Comparison of ENCODE assay signal across 8 mouse cellular contexts in genomic region chr5:30711147-30712001, GRCm38 (mm10). TPM values are rescaled to one million over a fixed set of nuclear protein-coding genes. Genes with fewer than 3 reads are reported as not detected.
DNase-seq lines count a peak whose midpoint lies in the region; ATAC-seq and TF ChIP-seq lines count a peak whose summit lies in the region.

Gene Dpysl5, plus strand, starts transcription at chr5:30711564.

- no peaks in the 10 kb centered on the region for H3K9me3 ChIP-seq in embryonic facial prominence, embryonic 15.5 days (replicated peaks)
- H3K9me3 ChIP-seq in limb, embryonic 12.5 days, result no peaks in the 10 kb centered on the region
- H3K9me3 ChIP-seq in midbrain, embryonic 13.5 days, result no peaks in the 10 kb centered on the region

- H3K36me3 ChIP-seq in embryonic facial prominence, embryonic 15.5 days, result no peaks in the 10 kb centered on the region
- no peaks in the 10 kb centered on the region for H3K36me3 ChIP-seq in limb, embryonic 12.5 days
- H3K36me3 ChIP-seq in midbrain, embryonic 13.5 days, result no peaks in the 10 kb centered on the region
- no peaks in the 10 kb centered on the region for H3K36me3 ChIP-seq in small intestine, adult 2 months (ENCODE audit: control insufficient read depth, insufficient read depth, low read length)

- no peak for TF ChIP-seq CTCF in small intestine, adult 2 months (IDR thresholded peaks at IDR 0.05; ENCODE audit: extremely low read depth, insufficient read length, insufficient replicate concordance, low read depth, low read length)

- no peak for TF ChIP-seq POLR2A in small intestine, adult 2 months (IDR thresholded peaks at IDR 0.05; ENCODE audit: low read depth, low read length)

- H3K27ac ChIP-seq in embryonic facial prominence, embryonic 15.5 days (replicated peaks), result no peak within 1 kb of the TSS
- no peak within 1 kb of the TSS for H3K27ac ChIP-seq in limb, embryonic 12.5 days
- peak within 1 kb of the TSS; percentile 97 for H3K27ac ChIP-seq in midbrain, embryonic 13.5 days
- H3K27ac ChIP-seq in small intestine, adult 2 months (ENCODE audit: insufficient read depth, low read depth, low read length), result no peak within 1 kb of the TSS

- peak within 1 kb of the TSS; percentile 90 for H3K4me2 ChIP-seq in embryonic facial prominence, embryonic 15.5 days (replicated peaks)
- peak within 1 kb of the TSS; percentile 88 for H3K4me2 ChIP-seq in limb, embryonic 12.5 days
- H3K4me2 ChIP-seq in midbrain, embryonic 13.5 days (replicated peaks), result peak within 1 kb of the TSS; percentile 79

- H3K4me1 ChIP-seq in embryonic facial prominence, embryonic 15.5 days, result peaks cover 27% of the 10 kb centered on the region
- peaks cover 20% of the 10 kb centered on the region for H3K4me1 ChIP-seq in limb, embryonic 12.5 days (replicated peaks)
- H3K4me1 ChIP-seq in midbrain, embryonic 13.5 days (replicated peaks), result peaks cover 52% of the 10 kb centered on the region
- peaks cover 20% of the 10 kb centered on the region for H3K4me1 ChIP-seq in small intestine, adult 2 months (ENCODE audit: control insufficient read depth, insufficient read depth, insufficient read length, low read length)

- under 1% methylated on average over 71 of the region's 71 CpGs for WGBS in embryonic facial prominence, embryonic 15.5 days
- WGBS in limb, embryonic 12.5 days, result 1% methylated on average over 71 of the region's 71 CpGs
- WGBS in midbrain, embryonic 13.5 days, result under 1% methylated on average over 71 of the region's 71 CpGs
- WGBS in small intestine, adult 2 months, result 2% methylated on average over 68 of the region's 71 CpGs

- H3K4me3 ChIP-seq in embryonic facial prominence, embryonic 15.5 days (replicated peaks), result peak within 1 kb of the TSS; percentile 51
- peak within 1 kb of the TSS; percentile 58 for H3K4me3 ChIP-seq in limb, embryonic 12.5 days (replicated peaks)
- peak within 1 kb of the TSS; percentile 80 for H3K4me3 ChIP-seq in midbrain, embryonic 13.5 days (replicated peaks)
- H3K4me3 ChIP-seq in small intestine, adult 2 months (ENCODE audit: low read depth, low read length), result peak within 1 kb of the TSS; percentile 60

- ATAC-seq in embryonic facial prominence, embryonic 15.5 days (ENCODE audit: insufficient number of reproducible peaks, low FRiP score, low TSS enrichment, low read depth), result peak; percentile 80
- peak; percentile 77 for ATAC-seq in limb, embryonic 12.5 days (ENCODE audit: insufficient number of reproducible peaks, insufficient read depth, low FRiP score, low TSS enrichment, low read depth)
- ATAC-seq in midbrain, embryonic 13.5 days, result peak; percentile 92

- 0 out of 2 replicates have a peak within 1 kb of the TSS, but pooled peaks have one; percentile 18 for H3K9ac ChIP-seq in embryonic facial prominence, embryonic 15.5 days
- peak within 1 kb of the TSS; percentile 58 for H3K9ac ChIP-seq in limb, embryonic 12.5 days (replicated peaks)
- peak within 1 kb of the TSS; percentile 94 for H3K9ac ChIP-seq in midbrain, embryonic 13.5 days (replicated peaks)

- H3K27me3 ChIP-seq in embryonic facial prominence, embryonic 15.5 days, result peaks cover 61% of the 10 kb centered on the region
- H3K27me3 ChIP-seq in limb, embryonic 12.5 days, result peaks cover 75% of the 10 kb centered on the region
- peaks cover 8% of the 10 kb centered on the region for H3K27me3 ChIP-seq in midbrain, embryonic 13.5 days
- H3K27me3 ChIP-seq in small intestine, adult 2 months (ENCODE audit: control insufficient read depth, insufficient read depth, low read length), result peaks cover 35% of the 10 kb centered on the region

- peak; percentile 64 for DNase-seq in urinary bladder, adult 18-20 months (ENCODE audit: low spot score in 2 of 2)
- DNase-seq in urinary bladder, postnatal 10 days (ENCODE audit: low spot score), result no peak
- DNase-seq in heart, adult 8-10 months (ENCODE audit: low spot score), result peak; percentile 49
- DNase-seq in kidney, adult 8-10 months, result peak; percentile 82 to 85

RNA-seq across cellular contexts. Expression of gene Dpysl5, which starts in this region (rescaled TPM):
- 9.8 and 13.9 TPM in 2 replicates for polyA plus RNA-seq in embryonic facial prominence, embryonic 15.5 days (2015; fragmentation: Nextera tagmentation; extraction: Ambion mirVana)
- total RNA-seq in heart, adult 8-10 months (2022), result 1 to 10 TPM in 2 of 4 experiments, under 1 TPM in 2; 0.57 to 1.4 (median 0.91) TPM
- polyA plus RNA-seq in limb, embryonic 12.5 days (2016; fragmentation: Nextera tagmentation; extraction: Ambion mirVana), result 5.4 and 5.5 TPM in 2 replicates
- 195 and 200 TPM in 2 replicates for polyA plus RNA-seq in midbrain, embryonic 13.5 days (2015; fragmentation: Nextera tagmentation; extraction: Ambion mirVana)
- polyA plus RNA-seq in small intestine, adult 2 months (2012; rRNA removed), result 0.66 and 1.6 TPM in 2 replicates

Comparison
In these comparisons a context has a peak if more than half of its experiments do, and no peak if none do; other contexts are left out.
1. RNA of gene Dpysl5 (polyA plus RNA-seq): 195 to 200 TPM in midbrain, embryonic 13.5 days; 9.8 to 13.9 TPM in embryonic facial prominence, embryonic 15.5 days, 5.4 to 5.5 TPM in limb, embryonic 12.5 days and 0.66 to 1.6 TPM in small intestine, adult 2 months; every median in the first group is over 10 times any median in the second.
2. H3K9ac ChIP-seq: peak in every context shown above with its lines; median percentile 94 in midbrain, embryonic 13.5 days; 58 in limb, embryonic 12.5 days; 18 in embryonic facial prominence, embryonic 15.5 days.
3. Peak in every context shown above with its lines, with median percentiles within 50 percentile points of each other: ATAC-seq, H3K4me2 ChIP-seq and H3K4me3 ChIP-seq.